Mouse (Mus musculus): ENCODE results near the gene Gpr21.
"Not testable (repeated sequence)": the region's sequence is repeated elsewhere in the genome, so short reads cannot be mapped to it uniquely, and the experiment has no call there.

The Gpr21 gene

DNA sequence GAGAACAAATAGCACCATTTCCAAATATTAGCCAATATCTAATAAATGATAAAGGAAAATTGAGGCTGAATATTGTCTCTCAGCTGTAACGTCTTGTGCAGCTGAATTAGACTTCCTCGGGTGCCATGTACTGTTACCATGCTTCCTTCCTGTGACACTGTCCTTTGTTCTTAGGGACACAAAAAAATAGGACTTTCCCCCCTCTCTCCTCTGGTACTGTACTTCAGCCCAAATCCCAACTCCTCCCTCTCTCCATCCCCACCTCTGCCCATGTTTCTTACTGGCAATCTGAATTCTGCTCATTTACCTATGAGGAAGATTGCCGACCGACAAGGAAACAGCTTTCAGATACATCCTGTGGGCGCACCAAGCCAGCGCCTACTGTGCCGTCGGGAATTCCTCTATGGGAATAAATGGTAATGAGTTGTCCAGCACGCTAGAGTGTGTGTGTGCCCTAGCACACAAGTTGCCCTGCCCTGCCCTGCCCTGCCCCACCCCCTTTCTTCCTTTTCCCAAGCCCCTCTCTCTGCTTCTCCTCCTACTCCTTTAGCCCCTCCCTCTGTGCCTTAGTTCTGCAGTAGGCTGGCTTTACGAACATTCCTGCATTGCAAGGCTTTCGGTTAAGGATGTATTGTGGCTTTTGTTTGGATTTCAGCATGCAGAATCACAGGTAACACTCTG is at the start of gene Gpr21:
TSS of gene Gpr21 (plus strand) at position 303 of the 681 bp plus-strand sequence.
- no peak for DNase-seq (ENCODE audit: low read depth in 2 of 2, low spot score in 2 of 2)

GRCm38 (mm10) chr2:37479559-37479958 is 36.6 kb upstream of the Gpr21 start:
- no peak for DNase-seq (ENCODE audit: low read depth in 2 of 2, low spot score in 2 of 2)

- no peak for DNase-seq (ENCODE audit: low read depth in 2 of 2, low spot score in 2 of 2)
Measured at GRCm38 (mm10) chr2:37480039-37480438, 36.1 kb upstream of the Gpr21 start.

DNA sequence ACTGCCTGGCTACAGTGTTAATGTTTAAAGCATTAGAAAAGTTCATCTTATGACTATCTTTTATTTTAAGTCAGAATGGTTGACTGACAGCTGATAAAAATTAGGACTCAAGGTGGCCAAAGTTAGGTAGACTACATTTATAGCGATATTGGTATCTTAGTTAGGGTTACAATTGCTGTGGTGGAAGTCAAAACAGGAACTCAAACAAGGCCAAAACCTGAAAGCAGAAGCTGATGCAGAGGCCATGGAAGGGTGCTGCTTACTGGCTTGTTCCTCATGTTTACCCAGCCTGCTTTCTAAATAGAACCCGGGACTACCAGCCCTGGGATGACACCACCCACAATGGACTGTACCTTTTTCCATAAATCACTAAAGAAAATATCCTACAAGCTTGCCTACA is 32.0 kb upstream of the Gpr21 start:
- DNase-seq (ENCODE audit: low read depth in 2 of 2, low spot score in 2 of 2): no peak

DNA sequence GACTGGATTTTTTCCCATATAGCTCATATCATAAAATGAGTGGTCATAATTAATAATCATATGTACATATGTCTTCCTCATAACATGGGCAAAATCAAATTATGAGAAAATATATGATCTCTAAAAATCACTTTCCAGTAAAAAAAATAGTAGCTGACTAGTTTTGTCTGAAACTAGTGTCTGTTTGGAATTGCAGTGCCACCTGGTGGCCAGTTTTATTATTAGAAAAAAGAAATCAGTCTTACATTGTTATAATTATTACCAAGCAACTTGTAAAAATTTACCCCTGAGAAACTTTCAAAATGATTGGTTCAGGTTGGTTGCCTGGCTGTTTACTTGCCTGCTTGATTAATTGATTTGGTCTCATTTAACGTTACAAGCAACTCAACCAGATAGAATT is 30.8 kb upstream of the Gpr21 start:
- DNase-seq (ENCODE audit: low read depth in 2 of 2, low spot score in 2 of 2): peak; percentile 16 to 63

DNA sequence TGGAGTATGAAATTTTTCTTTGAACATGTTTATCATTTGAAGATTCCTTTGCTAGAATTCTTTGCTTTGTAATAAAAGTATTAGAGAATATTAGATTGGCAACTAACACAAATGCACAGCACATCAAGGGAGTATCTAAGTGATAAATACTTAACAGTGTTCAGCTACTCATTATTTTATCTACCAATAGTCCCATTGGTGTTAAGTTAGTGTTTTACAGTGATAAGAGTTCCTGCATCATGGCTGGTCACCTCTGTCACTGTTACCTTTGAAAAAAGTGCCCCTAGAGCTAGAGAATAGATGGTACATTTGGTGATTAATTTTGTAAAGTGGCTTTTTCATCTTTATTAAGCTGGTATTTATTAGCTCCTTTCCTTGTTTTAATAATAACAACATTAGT is 29.7 kb upstream of the Gpr21 start:
- DNase-seq (ENCODE audit: low read depth in 2 of 2, low spot score in 2 of 2): no peak

GRCm38 (mm10) chr2:37488956-37489355 is 27.2 kb upstream of the Gpr21 start:
- no peak for DNase-seq (ENCODE audit: low read depth in 2 of 2, low spot score in 2 of 2)

DNA sequence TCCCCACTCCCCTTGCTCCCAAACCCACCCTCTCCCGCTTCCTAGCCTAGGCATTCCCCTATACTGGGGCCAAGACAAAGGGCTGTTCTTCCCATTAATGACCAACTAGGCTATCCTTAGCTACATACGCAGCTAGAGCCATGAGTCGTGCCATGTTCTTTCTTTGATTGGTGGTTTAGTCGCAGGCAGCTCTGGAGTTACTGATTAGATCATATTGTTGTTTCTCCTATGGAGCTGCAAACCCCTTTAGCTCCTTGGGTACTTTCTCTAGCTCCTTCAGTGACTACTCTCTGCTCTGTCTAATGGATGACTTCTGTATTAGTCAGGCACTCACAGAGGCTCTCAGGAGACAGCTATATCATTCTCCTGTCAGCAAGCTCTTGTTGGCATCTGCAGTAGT is 18.8 kb upstream of the Gpr21 start:
- no peak for DNase-seq (ENCODE audit: low read depth in 2 of 2, low spot score in 2 of 2)

- not testable (repeated sequence) for DNase-seq (ENCODE audit: low read depth in 2 of 2, low spot score in 2 of 2)
Measured at GRCm38 (mm10) chr2:37505856-37506255, 10.3 kb upstream of the Gpr21 start.

GRCm38 (mm10) chr2:37511134-37511901 is 4.8 kb upstream of the Gpr21 start:
- no peak for DNase-seq (ENCODE audit: low read depth in 2 of 2, low spot score in 2 of 2)

DNA sequence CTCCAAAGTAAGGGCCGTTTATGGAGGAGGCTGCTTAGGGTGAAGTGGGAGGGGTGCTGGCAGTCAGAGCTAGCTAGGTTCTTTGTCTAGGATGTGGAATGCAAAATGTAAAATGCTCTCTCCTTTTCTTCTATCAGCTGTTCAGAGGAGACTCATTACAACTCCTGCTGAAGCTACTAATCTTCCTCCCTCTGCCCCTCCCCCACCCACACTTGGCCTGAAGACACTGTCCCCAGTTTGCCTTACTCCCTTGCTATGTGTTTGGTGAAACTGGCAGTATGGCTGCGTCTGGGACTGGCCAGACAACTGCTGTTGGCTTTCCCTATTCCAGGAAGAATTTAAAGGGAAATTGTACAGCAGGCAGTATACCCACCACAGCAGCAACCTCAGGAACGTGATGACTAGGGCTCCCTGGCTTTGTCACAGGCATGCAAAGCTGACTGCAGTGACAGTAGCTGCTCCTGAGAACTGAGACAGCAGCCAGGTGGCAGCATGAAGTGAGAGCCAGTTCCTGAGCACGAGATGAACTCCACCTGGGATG is 860 bp downstream of the Gpr21 start:
- no peak for DNase-seq (ENCODE audit: low read depth in 2 of 2, low spot score in 2 of 2)

GRCm38 (mm10) chr2:37518561-37519285 is 2.6 kb downstream of the Gpr21 start:
- no peak for DNase-seq (ENCODE audit: low read depth in 2 of 2, low spot score in 2 of 2)

- DNase-seq (ENCODE audit: low read depth in 2 of 2, low spot score in 2 of 2): no peak
Measured at GRCm38 (mm10) chr2:37519286-37519640, 3.1 kb downstream of the Gpr21 start.

DNA sequence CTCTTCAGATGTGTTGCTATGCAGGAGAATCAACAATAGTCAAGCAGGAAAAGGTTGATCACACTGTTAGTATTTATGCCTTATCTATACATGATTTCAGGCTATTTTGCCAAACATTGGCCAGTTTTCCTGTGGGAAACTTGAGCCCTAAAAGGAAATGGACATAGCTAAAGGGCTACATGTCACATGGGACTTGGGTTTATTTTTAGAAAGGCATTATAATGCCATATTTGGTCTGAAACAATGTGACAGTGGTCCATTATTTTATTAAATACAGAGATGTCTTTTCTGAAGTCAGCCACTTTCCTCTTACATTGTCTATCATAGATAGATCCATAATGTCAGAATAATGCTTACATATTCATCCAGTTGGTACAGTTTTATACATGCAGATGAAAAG is 11.5 kb downstream of the Gpr21 start:
- DNase-seq (ENCODE audit: low read depth in 2 of 2, low spot score in 2 of 2): no peak

DNA sequence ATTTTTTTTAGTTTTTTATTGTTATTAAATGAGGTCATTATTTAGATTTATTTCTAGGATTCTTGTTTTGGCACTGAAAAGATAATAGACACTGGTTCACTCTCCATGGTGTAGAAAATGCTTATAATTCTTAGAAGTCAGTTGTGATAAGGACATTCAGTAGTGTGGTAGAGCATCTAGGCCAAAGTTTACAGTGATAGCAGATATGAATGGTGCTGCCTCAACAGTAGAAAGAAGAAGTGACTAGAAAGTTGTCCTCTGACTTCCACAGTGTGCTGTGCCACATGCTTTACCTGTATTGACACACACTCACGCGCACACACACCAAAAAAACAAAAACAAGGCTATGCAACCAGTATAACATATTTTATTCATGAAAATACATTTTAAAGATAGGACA is 13.3 kb downstream of the Gpr21 start:
- DNase-seq (ENCODE audit: low read depth in 2 of 2, low spot score in 2 of 2): no peak

DNA sequence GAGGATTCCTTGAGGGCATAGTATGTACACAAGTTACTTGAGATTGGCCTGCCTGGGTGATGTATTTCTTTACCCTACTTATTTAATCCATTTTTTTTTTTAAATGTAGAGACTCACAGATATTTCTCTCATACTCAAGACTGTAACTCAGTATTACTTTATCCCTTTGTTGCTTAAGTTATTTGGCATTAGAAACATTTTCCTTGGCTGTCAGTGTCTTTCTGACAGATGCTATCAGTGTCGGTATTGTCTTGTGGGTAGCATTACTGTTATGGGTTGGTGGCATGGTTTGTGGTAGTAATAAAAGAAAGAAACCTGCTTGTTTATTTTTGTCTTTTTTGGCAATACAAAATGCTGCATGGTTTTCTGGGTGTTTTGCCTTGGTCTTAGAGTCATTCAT is 14.6 kb downstream of the Gpr21 start:
- no peak for DNase-seq (ENCODE audit: low read depth in 2 of 2, low spot score in 2 of 2)

- no peak for DNase-seq (ENCODE audit: low read depth in 2 of 2, low spot score in 2 of 2)
Measured at GRCm38 (mm10) chr2:37531639-37532038, 15.5 kb downstream of the Gpr21 start.

DNA sequence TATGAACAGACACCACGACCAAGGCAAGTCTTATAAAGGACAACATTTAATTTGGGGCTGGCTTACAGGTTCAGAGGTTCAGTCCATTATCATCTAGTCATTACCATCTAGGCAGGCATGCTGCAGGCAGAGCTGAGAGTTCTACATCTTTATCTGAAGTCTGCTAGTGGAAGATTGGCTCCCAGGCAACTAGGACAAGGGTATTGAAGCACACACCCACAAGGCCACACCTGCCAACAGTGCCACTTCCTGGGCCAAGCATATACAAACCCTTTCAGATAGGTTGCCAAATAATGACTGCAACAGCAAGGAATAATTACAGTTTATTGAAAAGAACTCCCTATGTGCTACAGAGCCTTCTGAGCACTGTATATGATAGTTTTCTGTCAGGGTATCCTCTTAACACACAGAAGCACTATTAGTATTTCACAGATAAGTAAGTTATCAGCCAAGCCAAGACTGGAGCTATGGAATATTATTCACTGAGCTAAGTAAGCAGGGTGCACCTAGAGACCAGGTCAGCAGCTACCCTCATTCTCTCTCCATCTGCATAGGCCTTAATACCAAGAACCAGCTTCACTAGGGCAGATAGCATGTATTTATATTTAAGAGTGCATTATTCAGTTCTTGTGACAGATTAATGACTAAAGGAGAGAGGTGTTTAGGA is 33.3 kb downstream of the Gpr21 start:
- DNase-seq (ENCODE audit: low read depth in 2 of 2, low spot score in 2 of 2): no peak

- no peak for DNase-seq (ENCODE audit: low read depth in 2 of 2, low spot score in 2 of 2)
Measured at GRCm38 (mm10) chr2:37556366-37556765, 40.2 kb downstream of the Gpr21 start.

DNA sequence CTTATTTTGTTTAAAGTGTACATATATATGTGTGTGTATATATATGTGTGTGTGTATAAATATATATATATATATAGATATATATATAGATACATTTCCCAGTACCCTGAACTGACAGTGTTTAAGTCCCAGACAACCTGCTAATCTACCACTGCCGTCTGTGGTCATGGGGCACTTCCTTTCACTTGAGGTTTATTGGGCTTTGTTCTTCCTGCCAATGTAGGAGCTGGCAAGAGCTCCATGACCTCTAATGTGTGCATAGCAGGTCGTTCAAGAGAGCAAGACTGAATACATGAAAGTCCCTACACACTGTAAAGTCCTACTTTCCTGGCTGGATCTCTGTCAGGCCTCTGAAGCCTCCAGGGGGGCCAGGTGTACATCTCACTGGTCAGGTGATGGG is 49.4 kb downstream of the Gpr21 start:
- DNase-seq (ENCODE audit: low read depth in 2 of 2, low spot score in 2 of 2): peak; percentile 12 to 24

GRCm38 (mm10) chr2:37566035-37566434 is 49.9 kb downstream of the Gpr21 start:
- DNase-seq (ENCODE audit: low read depth in 2 of 2, low spot score in 2 of 2): no peak

All from CD8-positive naive resting alpha-beta T cell, adult 2 months (primary cell).